Mouse (Mus musculus) gastrocnemius, postnatal 25 days (tissue): ENCODE measurements around the gene Ubr1. TPM values are rescaled to one million over a fixed set of nuclear protein-coding genes. Genes with fewer than 3 reads are reported as not detected.
A peak's percentile ranks its signal among the peaks of the same experiment; 100 is the strongest.

Source experiments
- DNase-seq: peaks from one replicate; pipeline ENCODE4 v3.0.0; 2022
- microRNA-seq, 2 experiments: library from miRNA; unstranded; fragments of <30 nt; microRNA quantifications; one replicate each; pipeline ENCODE4 v1.2.0; 2021; ENCODE audit warnings: borderline replicate concordance in 2 of 2
- total RNA-seq, 2 experiments: library from RNA; stranded (reverse); gene quantifications; 1 replicate in 1 of 2; 2 replicates in 1 of 2; pipeline ENCODE4 v1.2.3; 2021

Gene Ubr1
- total RNA-seq, 2 experiments from 2014 or later = 20.4 to 21.3 TPM

- no peak for DNase-seq
Measured at GRCm38 (mm10) chr2:120860699-120861098, 109.8 kb downstream of the Ubr1 start.

GRCm38 (mm10) chr2:120858131-120858530 lies 112.4 kb downstream of the Ubr1 start:
- DNase-seq = no peak

- DNase-seq = peak; percentile 8
Measured at GRCm38 (mm10) chr2:120853151-120853550, 117.4 kb downstream of the Ubr1 start.

DNA sequence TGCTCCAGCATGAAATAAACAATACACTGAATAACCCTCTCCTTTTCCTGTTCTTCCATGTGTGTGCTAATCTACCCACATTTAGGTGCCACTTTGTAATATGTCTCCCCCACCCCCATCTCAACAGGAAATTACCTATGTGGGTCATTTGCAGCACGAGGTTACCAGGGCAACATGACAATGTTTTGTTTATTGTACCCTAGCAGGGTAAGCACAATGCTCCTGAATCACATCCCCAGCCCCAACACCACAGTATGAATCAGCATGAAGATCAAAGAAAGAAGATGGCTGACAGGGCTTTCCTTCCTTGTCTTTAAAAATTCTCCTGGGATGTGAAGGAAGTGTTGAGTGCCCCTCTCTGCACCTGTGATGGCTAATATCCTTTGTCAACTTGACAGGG lies 117.9 kb downstream of the Ubr1 start:
- no peak for DNase-seq

DNA sequence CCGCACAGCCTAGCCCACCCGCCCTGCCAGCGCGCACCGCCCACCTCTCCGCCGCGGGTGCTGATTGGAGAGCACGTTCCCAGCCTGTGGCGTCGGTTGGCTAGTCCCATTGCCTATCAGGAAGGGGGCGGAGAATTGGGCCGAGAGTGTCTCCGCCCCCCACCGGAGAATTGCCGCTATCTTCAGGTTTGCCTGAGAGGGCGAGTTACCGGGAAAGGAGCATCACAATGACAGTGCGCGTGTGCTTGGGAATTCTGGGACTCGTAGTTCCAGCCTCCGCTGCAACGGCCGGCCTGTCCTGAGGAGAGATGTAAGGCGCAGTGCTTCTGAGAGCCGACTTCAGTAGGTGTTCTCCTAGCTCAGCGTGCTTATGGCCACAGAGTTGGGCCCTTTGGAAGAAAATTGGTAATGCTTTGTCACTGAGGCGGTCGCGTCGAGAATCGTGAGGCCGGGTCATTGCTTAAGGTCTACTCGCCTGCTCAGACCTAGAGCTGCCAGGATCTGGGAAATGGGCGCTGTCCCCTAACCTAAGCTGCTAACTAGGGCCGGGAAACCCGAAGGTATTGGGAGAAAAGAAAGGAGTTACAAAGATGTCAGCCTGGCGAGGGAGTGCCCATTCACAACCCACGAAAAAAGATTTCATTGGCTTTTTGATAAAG lies 120.0 kb downstream of the Ubr1 start, which contains the start of gene Ttbk2:
Gene Ttbk2 (minus strand): TSS at position 181 of the 659 bp plus-strand sequence.
- peak; percentile 97 for DNase-seq

DNA sequence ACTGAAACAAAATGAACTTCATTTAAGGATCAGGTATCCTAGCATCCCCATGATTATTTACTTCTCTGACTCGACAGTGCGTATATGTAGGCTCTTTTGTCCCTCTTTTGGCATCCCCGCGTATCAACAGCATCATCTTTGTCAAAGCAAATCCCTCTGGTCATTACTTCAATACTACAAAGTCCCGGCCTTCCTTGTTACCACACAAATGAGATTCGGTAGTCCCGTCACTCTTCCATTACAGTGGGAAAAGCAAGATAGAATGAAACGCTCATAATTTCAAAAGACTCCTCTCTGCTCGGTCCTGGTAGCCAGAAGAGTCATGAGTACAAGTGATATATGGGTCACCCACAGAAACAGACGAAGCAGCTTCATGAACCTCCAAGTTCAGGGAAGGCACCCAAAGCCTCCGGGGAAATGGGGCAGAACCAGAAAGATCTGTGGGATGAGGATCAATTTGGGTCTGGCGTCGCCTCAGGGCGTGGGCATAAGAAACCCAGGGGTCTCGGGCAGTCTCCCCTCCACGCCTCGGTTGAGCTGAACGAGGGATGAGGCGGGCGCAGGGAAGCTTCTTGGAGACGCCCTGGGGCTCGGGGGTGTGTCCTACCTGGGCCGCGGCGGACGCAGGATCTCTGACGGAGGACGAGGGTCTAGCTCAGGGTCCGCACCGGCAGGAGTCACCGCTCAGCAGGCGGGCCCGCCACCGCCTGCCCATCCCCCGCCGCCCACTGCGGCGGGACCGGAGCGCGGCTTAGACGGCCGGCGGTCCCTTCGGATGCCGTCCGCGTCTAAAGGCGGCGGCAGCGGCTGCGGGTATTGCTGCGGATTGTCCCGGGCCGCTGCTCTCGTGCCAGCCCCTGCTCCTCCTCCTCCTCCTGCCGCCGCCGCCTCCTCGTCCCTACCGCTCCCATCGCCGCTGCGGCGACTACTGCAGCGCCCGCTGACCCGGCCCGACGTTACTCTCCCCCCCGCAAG lies 120.8 kb downstream of the Ubr1 start, which contains the start of gene Cdan1:
Gene Cdan1 (minus strand): TSS at position 680 of the 975 bp plus-strand sequence.
- no peak for DNase-seq

DNA sequence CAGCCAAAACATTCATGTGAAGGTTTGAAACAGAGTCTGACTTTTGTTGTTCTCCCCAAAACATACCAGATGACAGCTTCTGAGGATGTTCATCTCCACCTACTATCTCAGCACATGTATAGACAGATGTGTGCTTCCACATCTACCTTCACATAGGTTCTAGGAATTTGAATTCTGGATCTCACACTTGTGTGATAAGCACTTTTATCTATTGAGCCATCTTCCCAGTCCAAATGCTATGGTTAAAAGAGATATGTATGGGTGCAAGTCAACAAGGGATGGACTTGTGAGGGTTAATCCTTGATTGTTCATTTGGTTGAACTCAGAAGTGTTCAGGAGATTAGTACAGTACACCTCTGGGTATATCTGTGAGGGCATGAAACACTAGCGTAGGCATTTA lies 125.2 kb downstream of the Ubr1 start:
- no peak for DNase-seq

DNA sequence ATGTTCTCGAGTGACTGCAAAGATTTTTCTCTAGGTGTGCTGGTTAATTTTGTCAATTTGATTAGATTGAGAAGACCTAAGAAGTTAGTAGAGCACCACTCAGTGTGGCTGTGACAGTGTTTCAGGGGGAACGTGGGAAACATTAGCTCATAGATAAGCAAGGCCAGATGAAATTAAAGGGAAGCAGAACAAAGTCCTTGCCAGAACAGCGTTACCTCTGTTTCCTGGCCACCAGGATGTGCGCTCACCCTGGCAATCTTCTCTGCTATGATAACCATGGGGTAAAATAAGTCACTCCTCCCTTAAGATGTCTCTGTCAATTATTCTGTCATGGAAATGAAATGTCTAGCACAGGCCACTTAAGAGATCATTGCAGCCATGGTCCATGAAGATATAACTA lies 126.5 kb downstream of the Ubr1 start:
- no peak for DNase-seq

DNA sequence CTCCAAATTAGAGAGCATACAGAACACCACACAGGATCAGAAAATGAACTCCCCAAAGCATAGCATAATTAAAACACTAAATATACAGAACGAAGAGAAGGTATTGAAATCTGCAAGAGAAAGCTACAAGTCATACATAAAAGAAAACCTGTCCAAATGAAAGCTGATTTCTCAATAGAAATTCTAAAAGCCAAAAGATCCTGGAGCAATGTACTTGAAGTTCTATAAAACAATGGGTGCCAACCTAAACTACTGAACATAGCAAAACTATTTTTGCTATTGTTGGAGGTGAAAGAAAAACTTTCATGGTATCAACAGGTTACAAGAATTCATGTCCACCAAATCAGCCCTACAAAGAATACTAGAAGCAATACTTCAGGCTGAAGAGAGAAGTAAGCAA lies 129.3 kb downstream of the Ubr1 start:
- DNase-seq = no peak

DNA sequence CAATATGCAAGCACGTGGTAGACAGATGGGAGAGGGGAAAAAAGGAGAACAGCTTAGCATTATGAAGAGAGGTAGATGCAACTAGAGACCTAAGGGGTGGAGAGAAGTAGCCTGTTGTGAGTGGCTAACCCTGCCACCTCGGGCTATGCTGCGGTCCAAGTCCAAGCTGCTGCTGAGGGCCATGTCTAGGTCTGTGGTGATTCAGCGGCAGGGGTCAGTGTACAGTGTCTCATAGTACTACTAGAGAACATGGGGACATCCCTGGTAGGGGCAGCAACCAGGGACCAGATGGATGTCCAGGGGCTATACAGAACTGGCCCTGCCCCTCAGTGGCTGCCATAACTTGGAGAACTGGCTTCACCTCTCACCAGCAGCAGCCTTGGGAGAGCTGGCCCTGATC lies 135.3 kb downstream of the Ubr1 start:
- no peak for DNase-seq

DNA sequence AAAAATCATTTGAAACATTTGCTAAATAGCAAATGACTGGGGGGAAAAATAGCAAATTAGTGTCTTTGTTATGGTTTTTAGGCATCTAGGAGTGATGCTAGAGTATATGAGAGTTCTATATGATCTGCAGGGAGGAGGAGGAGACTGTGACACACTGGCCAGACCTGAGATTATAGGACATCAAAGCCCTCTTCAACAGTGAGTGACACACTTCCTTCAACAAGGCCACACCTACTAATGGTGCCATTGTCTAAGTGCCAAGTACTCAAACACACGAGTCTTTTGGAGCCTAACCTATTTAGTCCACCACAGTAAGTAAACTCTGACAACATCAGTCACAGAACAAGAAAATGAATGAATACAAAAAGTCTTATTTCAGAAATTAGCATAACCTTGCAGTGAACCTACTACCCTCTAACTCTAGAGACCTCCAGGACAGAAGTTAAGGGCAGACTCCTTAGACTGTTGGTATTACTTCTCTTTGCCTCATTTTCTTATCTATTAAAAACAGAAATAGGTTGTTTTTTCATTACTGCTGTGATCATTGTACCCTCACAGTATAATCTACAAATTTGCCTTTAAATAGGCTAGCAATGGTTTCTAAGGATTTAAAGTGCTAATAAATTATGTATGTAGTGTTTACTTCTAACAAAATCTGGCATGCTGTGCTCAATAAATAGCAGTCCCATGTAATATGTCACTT lies 143.4 kb downstream of the Ubr1 start:
- no peak for DNase-seq

Small RNA genes within 50 kb of the gene (microRNA-seq; reads per million reads assigned to microRNA genes)
- gene Gm44325 = 0 reads per million in 2 experiments

Other genes starting within 250 kb of the Ubr1 start
- gene Cdan1, start 120.6 kb downstream of the Ubr1 start, total RNA-seq = 1 to 10 TPM; 4.5 to 5.6 TPM
- gene Ttbk2, start 120.1 kb downstream of the Ubr1 start, total RNA-seq = 1 to 10 TPM; 7.4 to 7.7 TPM
- 1 to 10 TPM; 2.9 to 4.2 TPM for gene Tmem62, start 6.3 kb upstream of the Ubr1 start, total RNA-seq
- gene Ccndbp1, start 37.7 kb upstream of the Ubr1 start, total RNA-seq = 10 to 100 TPM; 12.5 to 16.6 TPM
- under 1 TPM in 1 of 2 experiments, not detected in 1; 0.16 TPM for gene Epb42, start 66.4 kb upstream of the Ubr1 start, total RNA-seq
- gene Tgm5, start 115.1 kb upstream of the Ubr1 start, total RNA-seq = not detected
- not detected for gene Tgm7, start 139.1 kb upstream of the Ubr1 start, total RNA-seq
- 10 to 100 TPM; 13.9 to 14.5 TPM for gene Adal, start 169.7 kb upstream of the Ubr1 start, total RNA-seq
- gene Lcmt2, start 169.9 kb upstream of the Ubr1 start, total RNA-seq = 1 to 10 TPM; 3.2 to 3.6 TPM
- gene Tubgcp4, start 199.9 kb upstream of the Ubr1 start, total RNA-seq = 10 to 100 TPM in 1 of 2 experiments, 1 to 10 TPM in 1; 9.9 to 11.8 TPM
- gene Zscan29, start 200.4 kb upstream of the Ubr1 start, total RNA-seq = 1 to 10 TPM; 4.5 to 4.6 TPM